Mouse (Mus musculus) hindlimb bud, embryonic 11.5 days (tissue): Measurements from ENCODE around the gene Spdye4b.

ENCODE experiments used
- DNase-seq: peaks from one replicate; pipeline ENCODE4 v3.0.0-alpha.2; 2012; ENCODE audit warnings: low read depth, low spot score; ENCODE audit errors: extremely low spot score

Spdye4b gene

DNA sequence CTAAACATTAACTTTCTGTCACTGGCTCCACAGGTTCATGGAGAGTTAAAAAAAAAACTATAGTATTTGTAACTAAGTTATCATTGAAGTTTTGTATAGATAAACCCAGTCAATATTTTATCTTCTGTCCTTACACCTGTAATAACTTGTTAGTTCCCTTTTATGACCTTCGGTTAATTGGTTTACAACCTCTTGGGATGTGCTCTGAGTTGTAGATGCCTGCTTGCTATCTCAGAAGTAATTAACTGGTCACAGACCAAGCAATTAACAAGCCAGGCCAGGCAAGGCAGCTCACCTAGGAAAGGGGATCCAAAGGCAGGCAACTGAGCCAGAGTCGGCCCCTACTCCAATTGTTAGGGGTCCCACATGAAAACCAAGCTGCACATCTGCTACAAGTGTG is 33.0 kb downstream of the Spdye4b start:
- no peak for DNase-seq

DNA sequence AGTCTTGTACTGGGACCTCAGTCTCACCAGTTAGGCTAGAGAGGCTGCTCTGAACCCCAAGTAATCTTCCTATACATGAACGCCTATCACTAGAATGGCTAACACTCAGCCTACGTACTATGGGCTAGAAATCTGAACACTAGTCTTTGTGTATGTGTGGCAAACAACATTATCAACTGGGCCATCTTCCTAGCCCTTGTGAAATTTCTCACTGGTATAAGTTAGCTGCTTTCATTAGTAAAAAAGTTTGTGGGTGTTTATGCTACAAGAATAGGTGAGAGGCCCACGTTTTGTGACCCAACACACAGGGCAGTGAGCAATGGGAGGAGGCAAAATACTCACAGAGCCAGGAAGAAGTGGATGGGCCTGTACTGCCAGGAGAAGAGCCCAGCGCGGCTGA is 40.2 kb downstream of the Spdye4b start:
- no peak for DNase-seq

DNA sequence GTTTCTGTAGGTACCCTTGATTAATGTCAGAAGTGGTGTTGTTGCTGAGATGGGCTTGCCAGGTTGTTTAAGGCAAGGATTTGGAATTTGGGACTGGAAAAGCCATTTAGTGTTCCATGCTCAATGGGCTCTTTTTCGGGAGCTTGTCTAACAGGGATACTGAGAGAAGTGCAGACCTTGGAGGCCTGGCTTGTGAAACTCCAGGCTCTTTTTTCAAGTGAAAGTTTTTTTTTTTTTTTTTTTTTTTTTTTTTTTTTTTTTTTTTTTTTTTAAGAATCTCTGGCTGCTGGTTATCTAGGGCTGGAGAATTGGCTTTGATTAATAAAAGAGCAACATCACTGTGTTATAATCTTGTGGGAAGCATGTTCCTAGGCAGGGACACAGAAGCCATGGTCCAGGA is 41.5 kb downstream of the Spdye4b start:
- DNase-seq, result no peak

DNA sequence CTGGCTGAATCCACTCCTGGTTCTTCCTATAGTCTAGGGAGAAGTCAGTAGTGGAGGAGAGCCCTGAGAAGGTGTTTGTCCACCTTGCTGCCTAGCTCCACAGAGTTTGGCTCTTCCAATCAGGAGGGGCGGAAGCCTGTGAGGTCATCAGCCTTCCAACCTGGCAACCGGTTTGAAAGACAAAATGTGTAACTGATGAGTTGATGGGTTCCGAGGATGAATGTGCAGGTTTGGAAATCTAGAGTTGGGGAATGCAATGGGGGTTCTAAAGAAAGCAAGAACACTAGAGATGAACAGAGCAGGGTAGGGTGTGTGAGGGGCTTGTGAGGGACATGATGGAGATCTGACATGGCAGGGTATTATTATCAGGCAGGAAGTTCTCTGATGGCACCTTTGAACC is 46.0 kb downstream of the Spdye4b start, which contains the start of gene Spdye4a:
Gene Spdye4a (minus strand): TSS at position 101 of the 400 bp plus-strand sequence.
- DNase-seq, result no peak

DNA sequence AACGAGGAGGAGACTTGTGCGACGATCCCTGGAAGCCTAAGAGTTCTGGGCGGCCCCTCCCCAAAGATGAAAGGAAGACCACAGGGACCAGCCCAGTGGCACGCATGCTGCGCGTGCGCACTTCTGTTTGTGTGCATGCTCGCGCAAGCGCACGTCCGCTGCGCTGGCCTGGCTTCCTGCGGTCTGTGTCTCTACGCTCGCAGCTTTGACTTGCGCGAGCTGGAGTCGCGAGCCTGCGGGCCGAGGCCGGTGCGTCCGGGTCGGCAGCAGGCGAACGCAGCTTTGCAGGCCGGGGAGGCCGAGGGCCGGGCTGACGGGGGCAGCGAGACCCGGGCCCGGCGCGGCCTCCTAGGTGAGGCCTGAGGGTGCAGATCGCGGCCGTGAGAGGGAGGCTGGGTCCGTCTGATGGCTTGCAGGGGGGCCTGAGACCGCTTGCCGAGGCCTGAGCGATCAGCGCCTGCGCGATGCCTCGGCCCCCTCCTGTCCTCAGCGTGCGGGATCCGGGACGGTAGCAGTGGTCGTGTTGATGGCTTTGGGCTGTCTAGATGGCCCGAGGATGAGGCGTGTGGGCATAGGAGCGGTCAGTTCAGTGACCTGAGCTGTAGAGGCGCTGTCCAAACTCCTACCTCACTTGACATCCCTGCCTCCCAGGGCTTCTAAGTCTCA is 54.3 kb downstream of the Spdye4b start, which contains the start of gene Zfp12:
Gene Zfp12 (plus strand): TSS at position 136 of the 666 bp plus-strand sequence.
- DNase-seq, result peak; percentile 96

DNA sequence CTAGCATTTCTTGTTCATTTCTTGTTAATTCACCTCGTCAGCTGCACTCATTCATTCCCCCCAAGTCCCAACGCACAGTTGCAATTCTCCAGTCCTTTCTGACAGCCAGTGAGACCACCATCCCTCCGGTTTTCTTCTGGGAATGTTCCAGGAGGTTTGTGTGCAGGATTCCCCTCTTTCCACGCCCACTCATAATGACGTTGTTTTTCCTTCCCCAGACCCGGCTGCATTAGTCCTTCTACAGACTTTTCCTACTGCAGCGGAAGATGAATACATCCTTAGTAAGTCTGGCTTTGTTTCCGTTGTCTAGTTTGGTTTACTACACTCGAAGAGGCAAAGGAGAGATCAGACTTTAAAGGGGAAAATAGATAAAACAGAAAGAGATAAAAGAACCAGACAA is 55.2 kb downstream of the Spdye4b start:
- DNase-seq, result no peak

DNA sequence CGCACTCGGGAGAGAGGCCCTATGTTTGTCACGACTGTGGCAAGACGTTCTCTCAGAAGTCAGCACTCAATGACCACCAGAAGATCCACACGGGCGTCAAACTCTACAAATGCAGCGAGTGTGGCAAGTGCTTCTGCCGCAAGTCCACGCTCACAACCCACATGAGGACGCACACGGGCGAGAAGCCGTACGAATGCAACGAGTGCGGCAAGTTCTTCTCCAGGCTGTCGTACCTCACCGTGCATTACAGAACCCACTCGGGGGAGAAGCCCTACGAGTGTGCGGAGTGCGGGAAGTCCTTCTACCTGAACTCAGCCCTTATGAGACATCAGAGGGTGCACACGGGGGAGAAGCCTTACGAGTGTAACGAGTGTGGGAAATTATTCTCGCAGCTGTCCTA is 64.1 kb downstream of the Spdye4b start:
- no peak for DNase-seq

DNA sequence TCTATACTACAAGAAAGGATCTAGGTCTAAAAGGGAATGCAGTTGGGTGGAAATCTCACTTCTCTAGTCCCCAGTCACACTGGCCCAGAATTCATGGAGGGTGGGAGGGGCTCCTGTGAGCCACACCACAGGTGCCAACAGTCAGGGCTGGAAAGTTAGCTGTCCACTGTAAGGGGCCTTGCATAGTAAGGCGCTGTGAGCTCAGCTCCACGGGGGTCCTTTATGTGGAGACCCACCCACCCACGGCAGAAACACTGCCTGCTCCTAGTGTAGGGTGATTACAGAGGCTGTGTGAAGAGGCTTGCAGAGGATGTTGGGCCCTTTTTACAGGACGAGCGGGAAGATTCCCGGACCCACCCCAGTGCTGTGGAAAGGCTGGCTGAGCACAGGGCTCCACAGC is 71.2 kb downstream of the Spdye4b start:
- no peak for DNase-seq

DNA sequence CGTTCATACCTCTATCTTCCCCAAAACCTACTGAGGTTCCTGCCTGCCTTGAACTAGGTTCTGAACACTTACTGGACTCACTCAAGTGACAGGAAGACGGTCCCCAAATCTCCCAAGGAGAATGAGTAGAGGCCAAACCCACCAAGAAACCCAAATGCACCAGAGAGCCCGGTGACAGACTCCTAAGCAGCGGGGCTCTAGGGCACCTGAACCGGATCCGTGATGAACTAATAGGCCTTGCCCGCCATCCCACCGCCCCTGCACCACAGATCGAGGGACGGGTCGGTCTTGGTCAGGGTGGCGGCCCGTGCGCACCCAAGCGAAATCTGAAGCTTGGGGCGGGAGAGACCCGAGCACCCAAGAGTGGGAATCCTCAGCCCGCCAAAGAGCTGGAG is 72.0 kb downstream of the Spdye4b start:
- DNase-seq, result no peak

DNA sequence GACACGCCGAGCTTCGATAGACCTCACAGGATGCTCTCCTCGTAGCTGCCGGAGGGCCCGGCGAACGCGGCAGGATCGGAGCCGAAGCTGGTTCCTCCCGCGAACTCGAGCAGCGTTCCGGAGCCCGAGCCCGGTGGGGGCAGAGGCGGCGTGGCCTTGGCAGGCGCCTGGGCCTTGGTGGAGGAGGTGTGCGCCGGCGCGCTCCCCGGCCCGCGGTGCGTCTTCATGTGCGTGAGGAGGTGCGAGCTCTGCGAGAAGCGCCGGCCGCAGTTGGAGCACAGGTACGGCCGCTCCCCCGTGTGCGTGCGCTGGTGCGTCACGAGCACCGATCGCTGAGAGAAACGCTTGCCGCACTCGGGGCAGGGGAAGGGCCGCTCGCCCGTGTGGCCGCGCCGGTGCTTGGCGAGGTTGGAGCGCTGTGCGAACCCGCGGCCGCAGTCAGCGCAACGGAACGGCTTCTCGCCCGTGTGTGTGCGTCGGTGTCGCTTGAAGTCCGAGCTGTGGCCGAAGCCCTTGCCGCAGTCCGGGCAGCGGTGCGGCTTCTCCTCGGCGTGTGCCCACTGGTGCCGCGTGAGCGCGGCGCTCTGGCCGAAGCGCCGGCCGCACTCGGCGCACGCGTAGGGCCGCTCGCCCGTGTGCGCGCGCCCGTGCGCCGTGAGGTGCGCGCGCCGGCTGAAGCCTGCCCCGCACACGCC is 72.5 kb downstream of the Spdye4b start:
- DNase-seq, result no peak

DNA sequence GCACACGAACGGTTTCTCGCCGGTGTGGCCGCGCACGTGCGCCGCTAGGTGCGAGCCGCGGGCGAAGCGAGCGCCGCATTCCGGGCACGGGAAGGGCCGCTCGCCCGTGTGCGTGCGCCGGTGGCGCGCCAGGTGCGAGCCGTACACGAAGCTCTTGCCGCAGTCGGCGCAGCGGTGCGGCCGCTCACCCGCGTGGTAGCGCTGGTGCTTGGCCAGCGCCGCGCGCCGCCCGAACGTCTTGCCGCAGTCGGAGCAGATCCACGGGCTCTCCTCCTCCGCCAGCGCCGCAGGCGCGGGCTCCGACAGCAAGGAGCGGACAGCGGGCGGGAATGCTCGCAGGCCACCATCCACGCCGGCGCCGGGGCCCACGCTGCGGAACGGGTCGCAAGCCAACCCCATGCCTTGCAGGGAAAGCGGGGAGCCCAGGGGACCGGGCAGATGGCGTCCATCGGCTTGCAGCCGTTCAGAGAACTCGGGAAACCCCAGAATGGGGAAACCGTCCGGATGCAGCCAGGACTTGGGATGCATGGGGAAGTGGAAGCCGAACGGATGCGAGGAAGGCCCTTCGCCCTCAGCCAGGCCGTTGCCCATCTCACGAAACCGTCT is 73.2 kb downstream of the Spdye4b start:
- no peak for DNase-seq
